Mouse (Mus musculus) midbrain, embryonic 14.5 days (tissue): Measurements from ENCODE around the gene Acoxl. TPM values are rescaled to one million over a fixed set of nuclear protein-coding genes. Genes with fewer than 3 reads are reported as not detected.

ENCODE experiments used
- ATAC-seq: fragments of 200-750 bp; cut with Nextera tagmentation; 2 replicates; pipeline ENCODE4 v1.8.0; 2017; ENCODE audit warnings: moderate number of reproducible peaks, moderate library complexity; ENCODE audit not compliant: low FRiP score, low TSS enrichment
- DNase-seq: peaks from one replicate; pipeline ENCODE4 v3.0.0-alpha.2; 2015
- H3K27ac ChIP-seq: fragments of 300-500 bp; sonication (generic); replicated peaks from 2 replicates; pipeline ENCODE4 v1.5.1; 2014; ENCODE audit warnings: mild to moderate bottlenecking, low read depth, low read length, moderate library complexity
- H3K27me3 ChIP-seq: fragments of 300-500 bp; sonication (generic); 2 replicates; pipeline ENCODE4 v1.6.1; 2014; ENCODE audit warnings: low read length, control low read depth, mixed read lengths; ENCODE audit not compliant: control insufficient read depth, insufficient read depth
- H3K36me3 ChIP-seq: fragments of 300-500 bp; sonication (generic); 2 replicates; pipeline ENCODE4 v1.6.1; 2014; ENCODE audit warnings: low read length, control low read depth; ENCODE audit not compliant: control insufficient read depth, insufficient read depth
- H3K4me1 ChIP-seq: fragments of 300-500 bp; sonication (generic); 2 replicates; pipeline ENCODE4 v1.6.1; 2014; ENCODE audit warnings: mild to moderate bottlenecking, antibody characterized with exemption, low read length, control low read depth; ENCODE audit not compliant: control insufficient read depth, insufficient read depth
- H3K4me2 ChIP-seq: fragments of 300-500 bp; sonication (generic); 2 replicates; pipeline ENCODE4 v1.6.1; 2014; ENCODE audit warnings: mild to moderate bottlenecking, low read length, moderate library complexity
- H3K4me3 ChIP-seq: fragments of 300-500 bp; sonication (generic); replicated peaks from 2 replicates; pipeline ENCODE4 v1.5.1; 2014; ENCODE audit warnings: low read depth, low read length
- H3K9ac ChIP-seq: fragments of 300-500 bp; sonication (generic); replicated peaks from 2 replicates; pipeline ENCODE4 v1.6.1; 2014; ENCODE audit warnings: mild to moderate bottlenecking, low read length, moderate library complexity
- H3K9me3 ChIP-seq: fragments of 300-500 bp; sonication (generic); 2 replicates; pipeline ENCODE4 v1.6.1; 2016; ENCODE audit warnings: low read length, control low read depth, mixed read lengths; ENCODE audit not compliant: control insufficient read depth
- WGBS: fragments of 180-500 bp; shearing (Covaris S2); extraction: QIAGEN DNeasy Blood & Tissue Kit; methylation state at CpG from one replicate; pipeline ENCODE4 v1.1.7; 2014; 5-methylcytosine and 5-hydroxymethylcytosine counted together
- polyA plus RNA-seq: library from polyadenylated mRNA; unstranded; fragments of >200 nt; fragmentation: Nextera tagmentation; extraction: Ambion mirVana; gene quantifications from 2 replicates; pipeline ENCODE4 v1.2.1, GENCODE M21; 2014

Gene Acoxl
- polyA plus RNA-seq, 1 experiment from 2014 or later, result 0.24 TPM

DNA sequence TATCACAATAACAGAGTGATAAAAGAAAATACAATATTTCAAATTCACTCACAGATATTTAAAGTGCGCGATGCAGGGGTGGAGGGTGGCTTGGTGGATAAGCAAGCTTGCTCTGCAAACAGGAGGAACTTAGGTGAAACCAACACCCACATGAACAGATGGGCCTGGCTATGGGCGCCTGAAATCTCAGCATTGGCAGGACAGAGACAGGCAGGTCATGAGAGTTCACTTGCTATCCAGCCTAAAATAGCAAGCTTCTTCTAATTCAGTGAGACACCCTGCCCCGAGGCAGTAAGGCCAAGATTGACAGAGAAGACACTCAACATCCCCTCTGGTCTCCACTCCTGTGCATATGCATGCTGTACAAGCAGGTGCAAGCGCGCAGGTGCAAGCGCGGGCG, 263.4 kb downstream of the Acoxl start:
- Histone ChIP-seq H3K9me3 (no peaks in the 10 kb centered on the region), H3K9ac (no peak overlapping the region), H3K27ac (no peak overlapping the region), H3K4me3 (no peak overlapping the region), H3K36me3 (no peaks in the 10 kb centered on the region), H3K4me1 (no peaks in the 10 kb centered on the region), H3K27me3 (no peaks in the 10 kb centered on the region), H3K4me2 (no peak overlapping the region)
- 91% methylated on average over 9 of the region's 9 CpGs for WGBS
- no peak for ATAC-seq
- DNase-seq, result no peak

DNA sequence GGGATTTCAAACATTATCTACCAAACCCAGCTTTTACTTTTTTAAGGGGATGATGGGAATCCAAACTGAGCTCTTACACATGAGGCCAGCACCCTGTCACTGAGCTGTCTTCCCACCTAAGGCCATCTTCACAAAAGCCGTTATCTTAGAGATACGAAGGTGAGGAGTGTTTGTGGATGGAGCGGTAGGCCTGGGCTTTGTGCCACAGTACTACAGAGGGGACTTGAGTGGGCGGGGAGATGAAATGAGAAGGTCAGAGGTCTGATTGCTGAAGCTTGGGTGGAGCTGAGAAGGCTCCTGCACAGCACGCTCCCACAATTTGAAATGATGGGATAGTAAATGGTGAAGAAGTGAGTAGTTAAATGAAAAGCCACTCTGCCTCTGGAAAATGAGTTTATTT, 266.1 kb downstream of the Acoxl start:
- Histone ChIP-seq H3K27me3 (no peaks in the 10 kb centered on the region), H3K4me1 (no peaks in the 10 kb centered on the region), H3K27ac (no peak overlapping the region), H3K9me3 (no peaks in the 10 kb centered on the region), H3K9ac (no peak overlapping the region), H3K36me3 (no peaks in the 10 kb centered on the region), H3K4me2 (no peak overlapping the region), H3K4me3 (no peak overlapping the region)
- ATAC-seq, result no peak
- DNase-seq, result no peak
- 85% methylated on average over 5 of the region's 5 CpGs for WGBS

DNA sequence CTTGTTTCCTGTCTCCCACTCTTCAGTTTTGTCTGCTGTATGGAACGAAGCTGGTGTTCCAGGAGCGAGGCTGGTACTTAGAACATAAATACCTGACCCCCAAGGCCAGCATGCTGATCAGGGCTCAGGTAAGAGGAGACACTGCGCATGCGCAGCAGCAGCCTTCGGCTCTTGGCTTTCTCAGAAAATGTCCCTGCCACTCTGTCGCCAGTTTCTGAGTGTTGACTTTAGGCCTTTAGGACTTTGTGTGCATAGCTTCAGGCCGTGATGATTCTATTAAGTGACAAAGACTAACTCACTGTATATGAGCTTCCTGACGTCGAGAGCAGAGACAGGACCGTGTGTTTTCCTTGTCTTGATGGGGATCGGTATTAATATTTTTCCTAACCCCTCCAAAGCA, 267.0 kb downstream of the Acoxl start:
- no peak overlapping the region for H3K27ac ChIP-seq
- no peak for DNase-seq
- no peak overlapping the region for H3K4me3 ChIP-seq
- H3K36me3 ChIP-seq, result no peaks in the 10 kb centered on the region
- no peaks in the 10 kb centered on the region for H3K4me1 ChIP-seq
- no peaks in the 10 kb centered on the region for H3K27me3 ChIP-seq
- 85% methylated on average over 11 of the region's 11 CpGs for WGBS
- H3K9ac ChIP-seq, result no peak overlapping the region
- no peak overlapping the region for H3K4me2 ChIP-seq
- no peaks in the 10 kb centered on the region for H3K9me3 ChIP-seq
- no peak for ATAC-seq

DNA sequence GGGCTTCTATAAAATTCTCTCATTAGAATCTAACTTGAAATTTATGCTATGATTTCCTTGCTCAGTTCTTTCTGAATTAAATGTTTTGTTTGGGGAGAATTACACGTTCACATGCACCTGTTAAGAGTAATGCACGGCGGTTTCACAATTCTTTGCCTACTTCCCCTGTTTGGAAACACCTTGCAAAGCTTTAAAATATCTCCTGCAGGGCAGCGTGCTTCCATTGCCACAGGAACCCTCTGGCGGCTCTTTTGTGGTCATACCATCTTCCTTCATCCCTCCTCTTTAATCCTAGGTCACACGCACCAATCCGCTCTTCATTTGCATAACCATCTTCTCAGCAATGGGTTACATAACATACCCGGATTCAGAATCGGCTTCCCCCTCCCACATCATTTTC, 272.9 kb downstream of the Acoxl start:
- ATAC-seq, result no peak
- Histone ChIP-seq H3K4me3 (no peak overlapping the region), H3K9ac (no peak overlapping the region), H3K27me3 (no peaks in the 10 kb centered on the region), H3K9me3 (no peaks in the 10 kb centered on the region), H3K36me3 (no peaks in the 10 kb centered on the region), H3K27ac (no peak overlapping the region), H3K4me1 (no peaks in the 10 kb centered on the region), H3K4me2 (no peak overlapping the region)
- DNase-seq, result no peak
- 63% methylated on average over 9 of the region's 9 CpGs for WGBS

DNA sequence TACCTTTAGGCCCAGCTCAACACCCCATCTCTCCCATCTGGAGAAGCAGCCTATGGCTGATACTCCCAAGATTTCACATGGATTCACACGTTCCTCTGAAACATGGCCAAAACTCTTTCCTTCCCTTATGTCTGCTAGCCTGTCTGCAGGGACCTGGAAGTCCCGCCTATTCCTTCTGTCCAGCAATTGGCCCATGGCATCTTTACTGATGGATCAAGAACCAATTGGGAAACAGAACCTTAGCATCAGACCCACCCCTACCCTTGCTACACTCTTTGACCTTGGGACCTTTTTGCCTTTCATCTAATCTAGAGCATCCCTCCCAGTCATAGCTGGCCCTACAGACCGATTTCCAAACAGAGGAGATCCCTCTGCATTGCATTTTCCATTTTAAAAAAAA, 275.9 kb downstream of the Acoxl start:
- Histone ChIP-seq H3K4me3 (no peak overlapping the region), H3K9me3 (no peaks in the 10 kb centered on the region), H3K9ac (no peak overlapping the region), H3K27ac (no peak overlapping the region), H3K4me2 (no peak overlapping the region), H3K27me3 (no peaks in the 10 kb centered on the region), H3K4me1 (no peaks in the 10 kb centered on the region), H3K36me3 (no peaks in the 10 kb centered on the region)
- WGBS, result 85% methylated on average over 3 of the region's 3 CpGs
- DNase-seq (no peak), ATAC-seq (no peak)

DNA sequence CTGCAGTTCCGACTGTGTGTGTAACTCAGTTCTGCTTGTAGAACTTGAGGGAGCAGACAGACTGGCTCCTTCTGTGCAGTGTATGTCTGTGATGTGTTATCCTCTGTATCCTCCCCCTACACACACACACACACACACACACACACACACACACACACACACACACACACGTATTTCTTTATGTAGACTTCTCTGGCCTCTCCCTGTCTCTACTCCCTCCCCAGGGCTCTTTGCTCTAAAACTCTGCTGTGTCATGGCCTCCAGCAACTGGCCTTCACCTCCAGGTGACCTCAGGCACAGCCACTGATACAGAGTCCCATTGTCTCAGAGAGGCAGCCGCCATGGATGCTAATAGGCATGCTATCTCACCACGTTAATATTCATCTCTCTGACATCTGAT, 276.9 kb downstream of the Acoxl start:
- DNase-seq (no peak), ATAC-seq (no peak)
- Histone ChIP-seq H3K36me3 (no peaks in the 10 kb centered on the region), H3K4me2 (no peak overlapping the region), H3K27me3 (no peaks in the 10 kb centered on the region), H3K4me3 (no peak overlapping the region), H3K9me3 (no peaks in the 10 kb centered on the region), H3K9ac (no peak overlapping the region), H3K27ac (no peak overlapping the region), H3K4me1 (no peaks in the 10 kb centered on the region)
- WGBS, result 49% methylated on average over 4 of the region's 4 CpGs

DNA sequence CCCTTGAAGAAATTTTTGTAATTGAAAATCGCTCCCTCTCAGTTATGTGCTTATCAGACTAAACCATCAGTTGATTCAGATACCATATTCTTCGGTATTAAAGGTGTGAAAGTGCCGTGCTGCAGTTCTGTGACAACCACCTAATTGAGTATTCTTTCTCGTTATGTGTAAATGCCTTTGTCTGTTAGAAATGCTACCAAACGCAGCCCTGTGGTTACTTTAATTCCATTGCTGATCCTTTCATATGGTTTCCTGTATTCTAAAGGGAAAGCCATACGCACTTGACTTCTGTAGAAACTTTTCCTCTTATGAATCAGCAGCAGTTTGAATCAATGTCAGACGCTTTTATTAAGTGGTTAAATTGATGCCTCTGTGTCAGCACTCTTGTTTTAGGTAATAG, 278.9 kb downstream of the Acoxl start:
- H3K9ac ChIP-seq, result no peak overlapping the region
- no peak for ATAC-seq
- H3K4me2 ChIP-seq, result no peak overlapping the region
- no peak for DNase-seq
- 78% methylated on average over 7 of the region's 7 CpGs for WGBS
- H3K9me3 ChIP-seq, result no peaks in the 10 kb centered on the region
- H3K36me3 ChIP-seq, result no peaks in the 10 kb centered on the region
- no peak overlapping the region for H3K4me3 ChIP-seq
- H3K27me3 ChIP-seq, result peaks cover 12% of the 10 kb centered on the region
- H3K27ac ChIP-seq, result no peak overlapping the region
- 0 out of 2 replicates have a peak, but pooled peaks cover 2% of the 10 kb centered on the region for H3K4me1 ChIP-seq

DNA sequence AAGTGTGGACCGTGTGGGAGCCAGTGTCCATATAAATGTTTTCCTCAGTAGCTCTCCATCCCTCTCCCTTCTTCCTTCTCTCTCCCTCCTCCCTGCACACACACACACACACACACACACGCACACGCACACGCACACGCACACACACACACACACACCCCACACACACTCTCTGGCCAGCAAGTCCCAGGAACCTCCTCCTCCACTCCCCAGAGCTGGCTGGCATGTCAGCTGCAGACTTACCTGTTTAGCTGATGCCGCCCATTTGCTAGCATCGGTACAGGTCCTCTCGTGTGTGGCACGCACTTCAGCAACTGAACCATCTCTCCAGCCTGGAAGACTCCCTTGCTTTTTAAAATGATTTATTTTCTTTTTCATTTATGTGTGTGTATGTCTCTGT, 280.3 kb downstream of the Acoxl start:
- no peak overlapping the region for H3K27ac ChIP-seq
- H3K4me2 ChIP-seq, result no peak overlapping the region
- no peaks in the 10 kb centered on the region for H3K36me3 ChIP-seq
- ATAC-seq, result no peak
- DNase-seq, result no peak
- no peaks in the 10 kb centered on the region for H3K9me3 ChIP-seq
- no peak overlapping the region for H3K4me3 ChIP-seq
- no peak overlapping the region for H3K9ac ChIP-seq
- WGBS, result 91% methylated on average over 9 of the region's 9 CpGs
- H3K27me3 ChIP-seq, result peaks cover 26% of the 10 kb centered on the region
- H3K4me1 ChIP-seq, result peaks cover 15% of the 10 kb centered on the region

DNA sequence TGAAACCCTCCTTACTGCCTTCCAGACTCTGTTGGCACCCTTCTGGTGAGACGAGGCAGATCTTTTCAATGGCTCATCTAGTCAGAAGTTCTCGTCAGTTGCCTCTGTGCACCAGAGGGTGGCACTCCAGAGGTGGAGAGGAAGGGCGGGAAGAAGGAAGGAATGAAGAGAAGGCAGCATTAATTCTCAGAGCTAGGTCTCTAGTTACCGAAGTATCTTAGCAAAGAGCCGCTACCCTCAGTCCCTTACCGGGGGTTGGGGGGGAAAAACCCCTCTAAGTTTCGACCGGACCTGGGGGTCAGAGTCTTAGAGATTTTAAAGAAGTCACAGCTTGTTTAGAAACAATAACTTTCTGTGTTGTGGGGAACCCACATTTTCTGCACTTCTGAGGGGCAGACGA, 283.8 kb downstream of the Acoxl start:
- Histone ChIP-seq H3K27me3 (peaks cover 35% of the 10 kb centered on the region), H3K27ac (no peak overlapping the region), H3K36me3 (no peaks in the 10 kb centered on the region), H3K9ac (no peak overlapping the region), H3K4me3 (no peak overlapping the region), H3K9me3 (no peaks in the 10 kb centered on the region), H3K4me2 (peak overlapping the region; percentile 100), H3K4me1 (peaks cover 29% of the 10 kb centered on the region)
- WGBS, result 3% methylated on average over 9 of the region's 9 CpGs
- DNase-seq, result peak; percentile 82
- no peak for ATAC-seq
